Mouse (Mus musculus) heart, postnatal 10 days (tissue): ENCODE data around the gene Igfbp5. TPM values are rescaled to one million over a fixed set of nuclear protein-coding genes. Genes with fewer than 3 reads are reported as not detected.

Experiments used
- DNase-seq, 2 experiments: peaks; one replicate each; pipeline ENCODE4 v3.0.0; 2021
- intact Hi-C: fragments of 180-260 bp; cut with DNase I; formaldehyde crosslinking; loops from one replicate; pipeline ENCODE4 v1.15.1; 2025
- total RNA-seq, 2 experiments: library from RNA; stranded (reverse); gene quantifications; 2 replicates each; pipeline ENCODE4 v1.2.3; 2021

The Igfbp5 gene
- total RNA-seq, 2 experiments from 2014 or later = 152 to 192 TPM

GRCm38 (mm10) chr1:72869681-72870614 lies 4.7 kb downstream of the Igfbp5 start:
- intact Hi-C loops = no loop called here
- DNase-seq = peak; percentile 79 to 82

DNA sequence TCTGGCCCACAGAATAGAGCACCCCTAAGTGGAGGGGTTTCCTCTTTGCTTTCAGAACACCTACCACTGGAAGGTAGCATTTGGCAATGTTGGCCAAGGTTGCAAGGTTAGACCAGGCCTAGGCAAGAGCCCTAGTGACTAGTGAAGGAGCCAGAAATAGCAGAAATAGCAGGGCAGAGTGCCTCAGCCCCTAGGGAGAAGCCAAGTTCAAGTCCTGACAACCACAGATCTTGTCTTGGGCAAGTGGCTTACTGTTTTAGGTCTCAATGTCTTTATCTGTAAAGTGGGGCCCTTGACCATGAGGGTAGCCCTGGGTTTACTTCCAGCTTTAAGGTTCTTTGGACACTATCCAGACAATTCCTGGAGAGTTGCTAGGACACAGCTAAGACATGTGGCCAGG lies 5.4 kb downstream of the Igfbp5 start:
- intact Hi-C loops = no loop called here
- DNase-seq = no peak

- intact Hi-C loops = no loop called here
Measured at GRCm38 (mm10) chr1:72868429-72869215, 6.1 kb downstream of the Igfbp5 start.

DNA sequence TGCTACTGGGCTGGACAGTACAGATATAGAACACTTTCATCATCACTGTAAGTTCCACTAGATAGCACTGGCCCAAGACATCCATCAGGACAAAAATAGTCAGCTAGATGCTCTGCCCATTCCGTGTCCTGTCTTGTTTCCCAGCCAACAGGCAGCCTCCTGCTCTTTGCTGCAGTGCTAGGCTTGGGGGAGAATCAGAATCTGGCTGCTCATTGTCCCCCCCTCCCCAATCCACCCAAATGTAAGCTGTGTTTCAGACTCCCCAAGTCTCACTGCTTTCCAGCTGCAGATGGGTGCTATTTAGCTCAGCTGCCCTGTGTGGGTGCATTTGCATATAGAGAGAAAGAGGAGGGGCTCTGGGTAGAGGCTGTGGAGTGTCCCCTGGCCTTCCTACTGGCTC lies 7.3 kb downstream of the Igfbp5 start:
- intact Hi-C loops = loop anchor here (2.0 kb wide), 2 partner anchors 407 to 751 kb away; no protein-coding TSS in a partner anchor
- no peak for DNase-seq

More at GRCm38 (mm10) chr1:72868429-72869215, 6.1 kb downstream of the Igfbp5 start:
- no peak for DNase-seq

DNA sequence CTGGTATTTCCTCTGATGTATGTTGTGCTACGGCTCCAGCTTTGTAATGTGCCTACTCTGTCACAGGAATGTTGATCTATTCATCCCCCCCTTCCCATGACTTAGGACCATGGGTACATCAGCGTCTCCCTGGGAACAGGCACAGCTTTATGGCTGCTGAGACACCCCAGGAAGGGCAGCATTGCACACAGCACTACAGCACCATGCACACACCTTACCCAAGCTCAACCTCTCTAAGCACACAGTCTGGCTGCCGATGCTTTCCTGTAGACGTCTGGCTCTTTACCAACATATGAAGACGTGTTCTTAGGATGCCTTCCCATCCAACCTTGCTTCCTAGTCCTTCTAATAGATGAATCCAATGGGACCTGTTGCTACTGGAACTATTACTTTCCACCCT lies 8.3 kb downstream of the Igfbp5 start:
- intact Hi-C loops = loop anchor here (1.0 to 2.0 kb wide), 4 partner anchors 408 to 960 kb away; no protein-coding TSS in a partner anchor
- no peak for DNase-seq

GRCm38 (mm10) chr1:72865900-72866299 lies 8.8 kb downstream of the Igfbp5 start:
- intact Hi-C loops = loop anchor here (1.0 to 2.0 kb wide), 4 partner anchors 409 to 960 kb away; no protein-coding TSS in a partner anchor
- DNase-seq = peak; percentile 77 to 87

DNA sequence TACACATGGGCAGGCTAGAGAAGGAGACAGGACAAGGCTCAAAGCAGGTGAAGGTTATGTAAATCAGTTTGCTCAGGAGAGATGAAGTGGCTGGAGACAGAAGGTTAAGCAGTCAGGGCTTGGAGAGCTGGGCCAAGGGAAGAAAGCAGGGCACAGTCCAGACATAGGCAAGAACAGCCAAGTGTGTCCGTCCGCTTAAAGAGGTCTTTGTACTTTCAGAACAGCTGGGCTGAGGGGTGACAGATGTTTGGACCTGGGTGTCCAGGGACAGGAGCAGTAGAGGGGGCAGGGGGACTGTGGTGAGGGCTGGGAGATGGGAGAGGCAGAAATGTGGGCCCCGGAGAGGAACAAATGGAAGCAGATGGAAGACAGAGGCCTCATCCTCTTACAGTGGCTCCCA lies 10.4 kb downstream of the Igfbp5 start:
- intact Hi-C loops = no loop called here
- no peak for DNase-seq

- intact Hi-C loops = no loop called here
- DNase-seq = no peak
Measured at GRCm38 (mm10) chr1:72863692-72864091, 11.0 kb downstream of the Igfbp5 start.

GRCm38 (mm10) chr1:72862248-72862647 lies 12.4 kb downstream of the Igfbp5 start:
- intact Hi-C loops = no loop called here

GRCm38 (mm10) chr1:72861702-72862101 lies 13.0 kb downstream of the Igfbp5 start:
- DNase-seq = no peak
- intact Hi-C loops = no loop called here

More at GRCm38 (mm10) chr1:72862248-72862647, 12.4 kb downstream of the Igfbp5 start:
- DNase-seq = no peak

- no peak for DNase-seq
- intact Hi-C loops = no loop called here
Measured at GRCm38 (mm10) chr1:72860502-72860901, 14.2 kb downstream of the Igfbp5 start.

GRCm38 (mm10) chr1:72859963-72860362 lies 14.7 kb downstream of the Igfbp5 start:
- intact Hi-C loops = loop anchor here (10.0 kb wide), 1 partner anchor 235 kb away; no protein-coding TSS in a partner anchor

GRCm38 (mm10) chr1:72858874-72859273 lies 15.8 kb downstream of the Igfbp5 start:
- no peak for DNase-seq
- intact Hi-C loops = loop anchor here (10.0 kb wide), 1 partner anchor 234 kb away; no protein-coding TSS in a partner anchor

More at GRCm38 (mm10) chr1:72859963-72860362, 14.7 kb downstream of the Igfbp5 start:
- no peak for DNase-seq

DNA sequence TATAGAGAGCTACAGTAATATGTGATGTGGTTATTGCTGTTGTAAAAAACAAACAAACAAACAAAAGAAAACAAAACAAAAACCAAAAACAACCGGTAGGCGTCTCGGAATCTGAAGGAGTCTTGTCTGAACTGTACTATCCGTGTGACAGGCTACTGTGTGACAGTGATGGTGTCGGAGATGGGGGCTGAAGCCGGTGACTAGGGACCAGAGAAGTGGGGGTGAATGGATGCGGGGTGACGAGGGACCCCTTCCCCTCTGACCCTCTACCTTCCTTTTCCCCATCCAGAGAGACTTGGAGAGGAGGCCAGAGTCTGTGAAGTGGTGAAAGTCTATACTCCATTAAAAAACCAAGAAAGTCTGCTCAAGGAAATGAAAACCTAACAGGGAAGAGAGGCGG lies 16.4 kb downstream of the Igfbp5 start:
- intact Hi-C loops = loop anchor here (10.0 kb wide), 1 partner anchor 233 kb away; no protein-coding TSS in a partner anchor
- DNase-seq = no peak

DNA sequence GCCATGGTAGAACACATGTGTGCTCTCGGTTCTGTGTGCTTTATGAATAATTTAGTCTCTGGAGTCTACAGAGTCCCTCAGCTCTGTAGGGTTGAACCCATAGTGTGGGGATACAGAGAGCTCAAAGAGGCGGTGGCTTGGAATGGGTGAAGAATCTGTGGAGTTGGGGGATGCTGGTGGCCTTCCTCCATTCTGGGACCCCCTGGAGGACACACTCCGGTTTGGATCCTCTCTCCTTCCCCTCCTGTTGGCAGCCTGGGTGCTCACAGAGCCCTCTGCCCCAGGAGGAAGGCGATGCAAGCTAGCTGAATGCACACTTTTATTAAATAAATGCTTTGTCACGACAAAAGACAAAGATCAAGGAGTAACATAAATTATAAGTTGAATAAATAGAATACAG lies 17.1 kb downstream of the Igfbp5 start:
- intact Hi-C loops = loop anchor here (10.0 kb wide), 1 partner anchor 233 kb away; no protein-coding TSS in a partner anchor
- no peak for DNase-seq

GRCm38 (mm10) chr1:72857142-72857541 lies 17.5 kb downstream of the Igfbp5 start:
- intact Hi-C loops = loop anchor here (10.0 kb wide), 1 partner anchor 232 kb away; no protein-coding TSS in a partner anchor

DNA sequence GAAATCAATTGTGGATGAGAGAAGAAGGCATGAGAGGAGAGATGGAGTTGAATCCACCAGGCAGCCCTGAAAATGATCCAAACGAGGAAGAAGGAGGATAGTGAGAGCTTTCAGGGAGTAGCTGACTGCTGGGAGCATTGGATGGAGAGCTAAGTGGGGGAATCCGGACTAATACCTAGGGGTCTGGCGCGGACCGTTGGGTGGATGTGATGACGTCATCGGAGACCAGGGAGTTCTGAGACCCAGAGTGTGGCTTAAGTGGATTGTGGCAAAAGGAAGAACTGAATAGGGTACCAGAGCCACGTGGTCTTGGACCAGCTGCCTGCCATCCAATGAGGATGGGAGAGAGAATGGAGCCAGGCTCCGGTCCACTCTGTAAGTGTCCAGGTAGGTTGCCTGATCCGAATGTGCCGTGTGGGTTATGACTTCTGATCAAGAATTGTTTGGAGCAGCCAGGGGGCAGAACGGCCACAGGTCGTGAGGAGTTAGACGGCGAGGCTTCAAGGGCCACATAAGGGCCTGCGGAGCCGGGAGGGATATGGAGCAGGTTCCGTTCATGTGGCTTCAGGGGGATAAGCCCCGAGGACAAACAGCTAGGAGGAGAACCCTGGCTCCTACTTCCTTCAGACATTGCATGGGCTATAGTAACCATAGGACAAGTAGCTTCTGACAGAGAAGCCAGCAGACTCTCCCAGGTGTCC lies 18.3 kb downstream of the Igfbp5 start:
- intact Hi-C loops = loop anchor here (10.0 kb wide), 1 partner anchor 232 kb away; no protein-coding TSS in a partner anchor
- DNase-seq = no peak

More at GRCm38 (mm10) chr1:72857142-72857541, 17.5 kb downstream of the Igfbp5 start:
- no peak for DNase-seq

DNA sequence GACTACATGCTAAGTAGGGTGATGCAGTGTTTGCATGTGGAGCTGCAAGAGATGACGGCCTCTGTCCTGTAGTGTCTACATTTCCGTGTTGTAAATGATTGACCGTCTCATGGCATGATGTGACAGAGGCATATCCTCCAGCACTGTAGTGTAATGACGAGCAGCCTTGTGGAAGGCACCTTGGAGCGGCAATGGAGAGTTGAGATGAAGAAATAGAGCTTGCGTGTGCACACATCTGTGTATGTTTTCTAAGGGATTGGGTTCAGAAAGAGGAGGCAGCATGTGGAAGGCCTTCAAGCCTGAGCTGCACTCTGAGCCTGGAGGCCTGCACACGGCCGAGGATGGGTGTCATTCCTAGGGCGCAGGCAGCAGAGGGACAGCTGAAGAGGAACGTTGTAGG lies 19.0 kb downstream of the Igfbp5 start:
- intact Hi-C loops = loop anchor here (1.0 to 10.0 kb wide), 3 partner anchors 136 to 549 kb away; partner anchors contain the start of gene Xrcc5
- no peak for DNase-seq

- DNase-seq = peak; percentile 61 to 76
- intact Hi-C loops = loop anchor here (1.0 to 10.0 kb wide), 3 partner anchors 135 to 548 kb away; partner anchors contain the start of gene Xrcc5
Measured at GRCm38 (mm10) chr1:72854337-72855237, 20.1 kb downstream of the Igfbp5 start.
